Mouse (Mus musculus): Measurements from ENCODE around the gene Ttyh1.

GRCm38 (mm10) chr7:4087238-4087895, 31.8 kb upstream of the Ttyh1 start:
- no peak for TF ChIP-seq NELFE (IDR thresholded peaks at IDR 0.05; ENCODE audit: low read depth, low read length)
- no peak for TF ChIP-seq ZNF384 (IDR thresholded peaks at IDR 0.05; ENCODE audit: low read depth, low read length)
- TF ChIP-seq USF1 (IDR thresholded peaks at IDR 0.05; ENCODE audit: low read depth, low read length) = no peak
- TF ChIP-seq MAX (IDR thresholded peaks at IDR 0.05; ENCODE audit: low read length) = no peak
- peak; percentile 41; the same call in 1 of the 2 replicates for TF ChIP-seq ETS1 (conservative IDR thresholded peaks at IDR 0.05; ENCODE audit: low read depth, low read length)
- TF ChIP-seq MAFK (IDR thresholded peaks at IDR 0.05; ENCODE audit: insufficient replicate concordance, low read length) = no peak
- TF ChIP-seq MAZ (IDR thresholded peaks at IDR 0.05; ENCODE audit: low read depth, low read length) = no peak
